Mouse (Mus musculus): ENCODE measurements around the gene Med13.
A peak's percentile ranks its signal among the peaks of the same experiment; 100 is the strongest.

Med13 gene

DNA sequence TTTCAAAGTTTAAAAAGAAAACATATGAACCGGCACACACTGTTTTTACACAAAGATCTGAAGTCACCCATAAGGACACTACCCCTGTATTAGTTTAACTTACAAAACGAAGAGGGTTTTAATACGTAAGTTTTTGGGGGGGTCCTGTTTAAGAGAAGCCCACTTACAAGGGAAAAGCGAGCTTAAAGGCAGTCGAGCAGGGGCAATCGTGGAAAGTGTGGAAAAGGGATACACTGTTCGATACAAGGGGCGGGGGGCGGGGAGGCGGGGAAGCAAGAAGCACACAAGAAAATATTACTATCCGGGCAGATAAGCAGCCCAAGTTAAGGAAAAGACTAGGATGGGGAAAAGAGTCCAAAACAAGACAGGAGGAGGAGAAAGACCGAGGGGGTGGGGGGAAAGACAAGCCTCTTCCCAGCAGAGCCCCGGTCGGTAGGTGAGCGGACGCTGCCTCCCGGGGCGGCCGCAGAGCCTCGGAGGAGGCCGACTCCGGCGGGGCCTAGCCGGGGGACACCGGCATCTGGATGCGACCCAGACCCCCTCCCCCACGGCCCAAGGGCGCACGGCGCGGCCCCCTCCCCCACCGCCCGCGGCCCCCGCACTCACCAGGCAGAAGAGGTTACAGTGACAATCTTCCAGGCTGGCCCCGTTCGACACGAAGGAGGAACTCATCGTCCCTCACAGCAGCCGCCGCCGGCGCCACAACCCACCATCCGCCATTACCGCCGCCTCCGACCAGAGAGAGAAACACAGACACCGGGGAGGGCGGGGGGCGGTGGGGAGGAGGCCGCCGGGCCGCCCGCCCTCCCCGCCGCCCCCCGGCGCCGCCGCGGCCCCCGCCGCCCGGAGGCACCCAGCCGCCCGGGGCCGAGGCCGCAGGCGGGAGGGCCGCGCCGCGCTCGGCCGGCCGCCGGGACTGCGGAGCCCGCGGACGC is at the start of gene Med13:
Med13 (minus strand) TSS at position 749 of the 935 bp plus-strand sequence.
- peak; percentile 33 for DNase-seq (ENCODE audit: extremely low read depth, low read depth)

DNA sequence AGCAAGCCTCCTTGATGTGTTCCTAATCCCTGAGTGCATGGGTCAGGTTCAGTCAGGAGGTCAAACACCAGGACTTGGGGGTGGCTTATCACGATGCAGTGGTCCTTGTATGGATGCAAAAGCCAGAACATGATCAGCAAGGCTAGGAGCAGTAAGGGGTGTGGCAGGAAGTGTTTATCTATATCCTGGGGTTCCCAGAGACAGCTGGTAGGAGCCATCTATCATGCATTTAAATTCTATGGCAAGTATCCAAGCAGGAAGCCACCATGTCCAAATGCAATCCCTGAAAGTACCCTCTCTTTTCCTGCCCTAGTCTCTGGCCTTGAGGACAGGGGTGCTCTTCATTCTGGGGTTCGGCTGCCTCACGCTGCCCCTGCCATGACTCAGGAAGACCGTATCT is 47.2 kb upstream of the Med13 start:
- DNase-seq (ENCODE audit: extremely low read depth, low read depth): peak; percentile 62

DNA sequence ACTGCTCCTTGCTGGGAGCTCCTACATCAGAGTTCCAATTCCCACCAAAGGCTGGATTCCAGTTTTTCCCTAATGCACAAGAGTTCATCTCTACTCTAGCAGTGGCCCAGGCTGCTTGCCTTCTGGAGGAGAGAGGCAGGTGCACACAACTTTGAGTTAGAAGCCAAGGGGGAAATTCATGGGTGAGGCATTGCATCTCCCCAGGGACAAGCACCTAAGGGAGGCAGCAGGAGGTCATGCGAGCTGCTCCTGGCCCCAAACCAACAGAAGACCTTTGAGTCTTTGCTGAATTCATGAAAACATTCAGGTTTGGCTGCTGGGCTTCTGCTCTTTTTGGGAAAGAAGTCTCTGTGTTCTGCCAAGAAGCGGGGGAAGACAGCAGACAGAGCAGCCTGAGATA is 46.4 kb upstream of the Med13 start:
- no peak for DNase-seq (ENCODE audit: extremely low read depth, low read depth)

DNA sequence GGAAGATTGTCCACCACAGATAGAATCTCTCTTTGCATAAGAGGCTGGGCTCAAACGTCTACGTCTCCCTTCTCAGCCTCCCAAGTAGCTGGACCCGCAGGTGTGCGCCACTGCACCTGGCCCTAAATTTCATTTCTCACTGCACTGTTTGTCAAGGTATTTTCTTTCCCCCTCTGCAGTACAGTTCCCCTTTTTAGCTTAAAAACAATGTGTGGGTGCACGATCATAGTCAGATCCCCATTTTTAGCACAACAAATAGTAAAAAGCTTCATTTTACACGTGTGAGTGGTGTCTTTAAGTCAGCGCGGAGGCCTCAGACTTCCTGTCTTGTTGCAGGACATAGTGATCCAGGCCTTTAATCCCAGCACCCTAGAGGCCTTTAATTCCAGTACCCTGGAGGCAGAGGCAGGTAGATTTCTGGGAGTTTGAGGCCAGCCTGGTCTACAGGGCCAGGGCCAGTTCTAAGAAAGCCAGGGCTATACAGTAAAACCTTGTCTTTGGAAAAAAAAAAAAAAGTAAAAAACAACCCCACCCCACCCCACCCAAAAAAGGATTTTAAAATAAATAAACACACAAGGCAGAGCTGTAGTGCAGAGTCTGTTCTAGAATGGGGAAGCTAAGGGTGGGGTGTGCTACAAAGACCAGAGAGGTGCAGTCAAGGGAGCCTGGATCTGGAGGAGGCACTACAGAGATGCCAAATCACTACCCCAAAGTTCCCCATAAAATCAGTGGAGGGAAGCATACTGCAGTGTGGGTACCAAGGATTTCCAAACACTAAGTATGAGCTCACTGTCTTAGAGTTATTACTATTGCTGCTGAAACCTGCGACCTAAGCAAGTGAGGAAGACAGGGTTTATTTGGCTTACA is 42.1 kb upstream of the Med13 start:
- DNase-seq (ENCODE audit: extremely low read depth, low read depth): no peak

DNA sequence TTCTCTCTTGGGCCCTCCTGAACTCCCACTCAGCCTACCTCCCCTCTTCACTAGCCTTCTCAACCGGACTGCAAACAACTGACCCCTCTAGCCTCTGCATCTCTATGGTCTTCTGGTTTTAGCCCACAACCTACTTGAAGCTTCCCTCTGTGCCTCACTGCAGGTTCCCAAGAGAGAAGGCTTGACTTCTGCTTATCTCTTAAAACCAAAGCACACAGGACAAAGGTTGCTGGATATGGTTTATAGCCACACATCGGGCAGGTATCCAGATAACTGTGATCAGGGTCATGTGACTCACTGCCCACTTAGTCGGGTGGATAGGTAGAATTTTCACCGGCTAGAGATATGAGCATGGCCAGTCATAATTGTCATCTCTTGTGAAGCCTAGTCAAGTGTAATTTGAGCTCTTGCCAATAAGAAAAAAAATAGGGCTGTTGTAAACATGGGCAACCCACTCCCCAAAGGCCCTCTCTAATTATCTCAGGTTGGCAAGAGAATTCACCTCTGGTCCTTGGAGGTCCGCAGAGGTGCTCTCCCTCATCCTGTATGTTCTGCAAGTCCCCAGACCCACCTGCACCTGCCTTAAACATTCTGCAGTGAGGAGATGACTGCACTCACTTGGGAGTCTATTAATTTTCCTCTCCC is 39.7 kb upstream of the Med13 start:
- no peak for DNase-seq (ENCODE audit: extremely low read depth, low read depth)

DNA sequence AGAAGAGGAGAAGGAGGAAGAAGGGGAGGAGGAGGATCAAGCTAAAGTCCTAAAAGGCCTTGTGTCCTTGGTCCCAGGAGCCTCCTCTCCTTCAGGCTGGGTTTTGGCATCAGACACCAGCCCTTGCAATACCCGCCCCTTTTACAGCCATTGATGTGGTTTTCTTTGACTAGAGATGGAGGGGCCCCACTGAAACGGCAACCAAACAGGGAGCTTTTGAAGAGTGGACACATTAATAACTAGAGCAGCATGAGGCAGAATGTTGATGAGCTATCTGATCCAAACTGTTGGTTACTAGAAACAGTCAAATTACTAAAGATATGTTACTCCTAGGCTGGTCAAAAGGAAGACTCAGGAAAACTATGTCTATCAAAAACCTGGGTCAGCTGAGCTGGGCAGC is 39.1 kb upstream of the Med13 start:
- no peak for DNase-seq (ENCODE audit: extremely low read depth, low read depth)

DNA sequence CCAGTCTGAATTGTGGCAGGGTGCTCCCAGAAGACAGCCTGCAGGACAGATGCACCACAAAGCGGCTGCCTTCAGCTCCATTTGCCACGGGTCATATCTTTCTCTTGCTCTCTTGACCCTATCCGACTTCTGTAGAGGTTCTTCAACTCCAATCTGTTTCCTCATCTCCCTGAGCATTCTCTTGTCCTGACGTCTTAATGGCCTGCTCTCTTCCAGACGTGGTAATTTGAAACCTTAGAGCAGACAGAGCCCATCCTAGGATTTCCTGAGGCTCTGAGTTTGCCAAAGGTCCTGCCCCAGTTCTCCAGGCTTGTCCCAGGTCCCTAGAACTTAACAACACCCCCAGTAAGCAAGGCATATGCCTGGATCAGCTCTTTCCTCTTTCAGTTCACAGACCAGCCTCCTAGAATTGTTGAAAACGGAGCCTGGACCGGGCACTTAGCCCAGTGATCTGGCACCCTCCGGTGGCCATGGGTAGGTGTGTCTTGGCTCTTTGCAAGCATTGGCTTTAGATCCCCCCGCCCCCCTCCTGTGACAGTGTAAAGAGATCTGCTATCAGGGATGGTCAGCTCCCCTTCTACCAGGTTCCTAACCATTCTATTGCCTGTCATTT is 38.2 kb upstream of the Med13 start:
- DNase-seq (ENCODE audit: extremely low read depth, low read depth): peak; percentile 56

DNA sequence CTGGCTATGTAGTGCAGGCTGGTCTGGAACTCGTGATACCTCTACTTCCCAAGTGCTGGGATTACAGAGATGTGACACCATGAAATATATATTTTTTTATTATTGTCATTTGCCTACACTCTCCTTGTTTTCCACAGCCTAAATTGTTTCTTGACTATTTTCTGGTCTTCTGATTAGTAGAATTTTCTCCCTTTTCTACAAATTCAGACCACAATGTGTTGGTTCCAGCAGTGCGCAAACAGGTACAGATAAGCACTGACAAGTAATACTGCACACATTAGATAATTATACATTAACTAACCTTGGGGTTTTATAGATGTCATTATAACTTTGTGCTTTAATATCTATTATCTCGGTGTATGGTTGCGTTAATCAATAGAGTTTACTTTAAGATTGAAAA is 37.7 kb upstream of the Med13 start:
- DNase-seq (ENCODE audit: extremely low read depth, low read depth): no peak

DNA sequence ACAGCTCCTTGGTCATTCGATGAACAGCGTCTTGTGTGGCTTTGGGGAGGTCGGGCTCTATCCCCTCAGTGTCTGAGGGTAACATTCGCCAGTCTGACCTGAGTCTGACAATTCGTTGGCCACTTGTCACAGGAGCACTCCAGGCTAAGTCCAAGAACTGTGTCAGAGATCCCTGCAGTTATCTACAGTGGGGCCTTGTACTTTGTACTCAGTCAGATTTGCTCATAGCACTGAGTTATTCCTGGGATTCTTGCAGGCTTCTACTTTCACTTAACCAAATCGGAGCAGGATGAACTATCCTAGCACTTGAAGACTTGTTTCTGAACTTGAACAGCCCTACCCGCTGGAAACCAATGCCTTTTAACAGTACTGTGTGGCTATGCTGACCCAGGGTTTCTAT is 34.3 kb upstream of the Med13 start:
- no peak for DNase-seq (ENCODE audit: extremely low read depth, low read depth)

DNA sequence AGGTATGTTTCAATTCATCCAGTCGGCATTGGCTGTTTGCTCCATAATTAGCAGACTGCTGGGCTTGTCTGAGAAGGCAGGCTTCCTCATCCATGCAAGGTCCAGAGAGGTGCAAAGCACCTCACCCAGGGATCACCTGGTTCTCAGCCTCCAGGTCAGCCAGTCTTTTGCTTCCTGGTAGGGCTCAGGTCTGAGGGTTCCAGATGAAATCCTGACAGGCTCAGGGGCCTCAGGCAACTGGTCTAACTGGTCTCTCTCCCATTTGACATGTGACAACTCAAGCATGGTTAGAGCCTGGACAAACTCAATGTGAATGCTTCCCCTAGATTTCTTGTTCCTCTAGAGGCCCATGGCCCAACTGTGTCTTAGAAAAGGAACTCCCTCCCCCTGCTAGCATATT is 32.9 kb upstream of the Med13 start:
- no peak for DNase-seq (ENCODE audit: extremely low read depth, low read depth)

DNA sequence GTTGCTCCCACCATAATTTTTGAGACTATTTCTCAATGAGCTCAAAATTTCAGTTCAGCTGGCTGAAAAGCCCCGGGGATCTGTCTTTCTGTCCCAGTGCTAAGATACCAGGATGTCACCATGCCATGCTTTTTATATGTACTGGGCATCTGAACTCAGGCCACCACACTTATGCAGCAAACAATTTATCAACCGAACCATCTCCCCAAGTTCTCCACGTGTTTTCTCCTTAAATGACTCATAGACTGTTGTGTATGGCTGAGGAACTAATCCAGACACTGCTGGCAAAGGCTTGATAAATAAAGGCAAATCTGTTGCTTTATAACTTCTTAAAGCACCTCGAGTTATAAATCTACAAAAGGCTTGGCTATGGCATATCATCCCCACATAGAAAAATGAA is 32.1 kb upstream of the Med13 start:
- DNase-seq (ENCODE audit: extremely low read depth, low read depth): no peak

DNA sequence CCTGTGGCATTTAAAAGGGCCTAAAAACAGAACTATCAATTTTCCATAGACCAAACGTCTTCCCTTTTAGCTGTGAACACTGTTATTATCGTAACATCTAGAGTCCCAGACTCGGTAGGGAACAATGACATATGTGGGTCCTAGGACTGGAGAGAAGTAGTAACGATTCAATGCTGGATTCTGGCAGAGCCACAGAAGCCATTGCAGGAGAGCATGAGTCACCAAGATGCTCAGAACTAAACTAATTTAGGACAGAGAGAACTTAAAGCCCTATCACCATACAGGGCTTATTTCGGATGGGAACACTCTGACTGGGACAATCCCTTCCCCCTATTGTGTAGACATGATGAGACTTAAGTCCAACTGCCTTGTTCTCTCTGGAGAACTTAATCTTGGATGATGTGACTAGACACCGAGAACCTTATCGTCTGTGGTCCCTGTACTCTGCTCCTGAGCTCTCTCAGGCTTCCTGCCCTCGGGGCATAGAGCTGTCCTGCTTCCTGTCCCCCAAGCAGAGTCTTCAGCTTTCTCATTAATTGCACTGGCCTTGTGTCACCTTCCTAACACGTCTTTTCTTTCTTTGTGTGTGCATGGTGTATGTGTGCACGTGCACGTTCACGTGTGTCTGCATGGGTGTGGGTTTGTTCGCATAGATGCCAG is 31.5 kb upstream of the Med13 start:
- no peak for DNase-seq (ENCODE audit: extremely low read depth, low read depth)

DNA sequence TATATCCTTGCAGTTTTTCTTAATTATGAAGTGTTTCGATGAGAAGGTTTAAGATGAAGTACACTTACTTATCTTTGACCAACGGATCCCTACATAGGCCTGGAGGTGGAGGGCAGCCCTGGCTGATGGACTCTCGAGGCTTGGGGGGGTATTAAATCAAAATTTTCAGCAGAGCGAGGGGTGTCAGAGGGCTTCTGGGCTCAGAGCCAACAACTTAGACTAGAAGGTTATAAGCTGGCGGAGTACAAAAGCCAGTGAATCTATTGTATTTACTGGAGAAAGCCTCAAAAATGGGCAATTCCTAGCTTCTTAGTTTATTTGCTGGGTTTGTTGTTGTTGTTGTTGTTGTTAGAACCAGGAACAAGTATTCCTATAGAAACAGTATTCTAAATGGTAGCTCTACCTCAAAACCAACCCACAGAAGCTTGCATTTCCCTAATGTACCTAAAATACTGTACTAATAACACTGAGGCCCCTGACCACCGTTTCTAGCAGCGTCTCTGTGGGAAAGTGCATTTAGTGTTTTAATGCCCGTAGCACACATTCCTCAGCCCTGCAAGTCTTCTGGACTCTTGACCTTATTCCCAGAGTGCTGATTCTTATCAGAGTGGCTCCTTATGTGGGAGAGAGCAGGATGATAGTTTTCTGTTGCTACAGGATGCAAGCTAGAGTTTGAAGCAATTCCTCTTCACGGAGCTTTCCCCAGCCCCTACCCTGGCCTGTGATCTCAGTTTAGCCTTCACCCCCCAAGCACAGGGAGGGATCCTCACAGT is 29.9 kb upstream of the Med13 start:
- DNase-seq (ENCODE audit: extremely low read depth, low read depth): no peak

DNA sequence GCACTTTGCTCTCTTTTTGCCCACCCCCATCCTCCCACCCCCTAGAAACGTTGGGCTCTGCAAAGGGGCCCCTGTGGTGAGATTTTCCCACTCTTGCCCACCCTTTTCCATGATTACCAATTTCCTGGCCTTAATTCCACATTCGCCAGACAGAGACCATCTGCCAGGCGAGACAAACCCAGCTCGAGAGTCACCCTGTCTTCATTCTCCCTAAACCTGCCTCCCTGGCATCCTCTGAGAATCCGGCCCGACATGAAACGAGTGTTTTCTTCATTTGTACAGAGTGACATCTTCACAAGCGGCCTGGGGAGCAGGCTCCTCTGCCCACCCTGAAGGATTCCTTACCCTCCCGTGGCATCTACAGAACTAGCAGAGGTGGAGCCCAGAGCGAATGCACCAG is 29.2 kb upstream of the Med13 start:
- DNase-seq (ENCODE audit: extremely low read depth, low read depth): no peak

DNA sequence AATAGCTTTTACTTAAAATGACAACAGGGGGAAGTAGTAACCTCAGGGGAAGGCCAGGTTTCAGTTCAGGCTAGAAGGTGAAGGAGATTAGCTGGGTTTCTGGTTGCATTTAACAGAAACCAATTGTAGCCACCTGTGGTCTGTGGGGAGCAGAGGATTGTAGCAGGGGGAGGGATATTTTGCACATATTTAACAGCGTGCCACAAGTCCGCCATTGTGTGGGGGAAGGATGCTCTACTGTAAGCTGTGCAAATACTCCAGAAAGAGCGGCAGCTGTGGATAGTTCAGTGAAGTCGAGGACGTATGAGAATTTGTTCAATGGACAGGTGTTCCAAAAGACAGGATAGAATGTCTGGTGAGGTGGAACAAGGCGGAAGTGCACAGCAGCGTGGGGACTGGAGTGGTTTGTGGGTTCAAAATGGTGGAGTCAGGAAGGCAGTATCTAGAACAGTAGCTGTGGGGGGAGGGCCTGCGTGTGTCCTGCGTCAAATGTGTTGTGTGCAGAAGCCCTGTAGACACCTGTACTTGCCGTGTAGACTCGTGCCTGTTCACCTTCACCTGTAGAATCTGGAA is 28.4 kb upstream of the Med13 start:
- no peak for DNase-seq (ENCODE audit: extremely low read depth, low read depth)

DNA sequence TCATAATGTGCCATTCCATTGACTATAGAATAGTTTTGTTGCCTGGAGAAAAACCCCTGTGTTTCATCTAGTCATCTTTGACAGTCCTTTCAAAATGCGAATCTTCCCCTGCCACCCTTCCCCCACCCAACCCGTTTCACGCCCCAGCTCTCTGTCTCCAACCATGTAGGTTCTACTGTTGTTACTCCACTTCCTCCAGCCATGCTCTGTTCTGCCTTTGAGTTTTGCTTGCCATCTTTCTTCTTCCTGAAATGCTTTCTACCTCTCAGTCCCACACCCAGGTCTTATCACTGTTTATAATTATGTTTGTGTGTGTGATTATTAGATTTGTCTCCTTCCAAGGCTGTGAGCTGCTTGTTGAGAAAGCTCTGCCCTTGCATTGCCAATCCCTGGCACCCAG is 26.7 kb upstream of the Med13 start:
- no peak for DNase-seq (ENCODE audit: extremely low read depth, low read depth)

DNA sequence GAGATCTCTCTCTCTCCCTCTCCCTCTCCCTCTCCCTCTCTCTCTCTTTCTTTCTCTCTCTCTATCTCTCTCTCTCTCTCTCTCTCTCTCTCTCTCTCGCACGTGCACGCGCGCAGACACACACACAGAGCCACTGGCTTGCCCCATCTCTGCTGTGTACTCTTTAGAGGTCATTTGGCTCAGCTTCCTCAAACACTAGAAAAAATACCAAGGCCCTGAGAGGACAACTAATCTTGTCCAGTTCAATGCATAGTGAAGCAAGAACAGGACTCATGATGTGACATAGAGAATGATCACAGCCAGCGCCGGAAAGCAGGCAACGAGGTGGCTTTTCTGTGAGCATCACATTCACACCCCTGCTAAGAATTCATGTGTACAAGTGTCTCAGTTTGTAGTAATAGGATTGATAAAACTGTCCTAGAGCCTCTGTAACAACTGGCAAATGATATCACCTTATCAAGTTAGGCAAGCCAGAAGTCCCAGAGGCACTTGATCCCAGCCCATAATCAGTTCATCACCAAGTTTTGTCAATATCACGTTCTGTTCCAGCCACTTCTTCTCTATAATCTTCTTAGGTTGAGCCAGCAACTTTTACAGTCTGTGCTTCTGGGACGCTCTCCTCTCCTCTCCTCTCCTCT is 25.2 kb upstream of the Med13 start:
- no peak for DNase-seq (ENCODE audit: extremely low read depth, low read depth)

DNA sequence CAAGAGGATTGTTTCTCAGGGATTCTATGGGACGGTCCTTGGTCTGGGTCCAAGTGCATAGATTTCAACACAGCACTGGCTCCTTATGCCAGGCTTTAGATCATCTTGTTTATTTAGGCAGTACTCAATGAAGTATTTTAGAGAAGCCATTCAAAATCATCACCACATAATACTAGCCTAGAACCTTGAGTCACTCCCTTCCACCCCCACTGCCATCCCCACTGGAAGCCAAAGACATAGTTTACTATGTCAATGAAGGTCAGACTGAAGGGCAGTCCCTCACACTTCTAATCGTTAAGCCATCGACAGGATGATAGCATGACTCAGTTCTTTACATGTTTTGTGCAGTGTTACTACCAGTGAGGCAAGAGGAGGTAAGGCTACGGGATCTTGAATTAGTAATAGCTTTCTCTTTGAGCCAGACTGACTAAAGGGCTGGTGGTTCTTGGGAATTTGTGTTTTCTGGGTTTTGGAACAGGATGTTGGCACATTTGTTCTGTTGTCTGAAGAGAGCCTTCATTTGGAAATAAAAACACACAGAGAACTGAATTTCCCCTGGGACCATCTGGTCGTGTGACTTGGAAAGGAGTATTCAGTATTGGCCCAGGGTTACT is 24.2 kb upstream of the Med13 start:
- DNase-seq (ENCODE audit: extremely low read depth, low read depth): no peak
